Mouse (Mus musculus): Measurements from ENCODE around the gene Krt6b. TPM values are rescaled to one million over a fixed set of nuclear protein-coding genes. Genes with fewer than 3 reads are reported as not detected.
"Not testable (repeated sequence)": the region's sequence is repeated elsewhere in the genome, so short reads cannot be mapped to it uniquely, and the experiment has no call there.

Krt6b gene
- polyA plus RNA-seq, 1 experiment from 2014 or later = not detected

GRCm38 (mm10) chr15:101697326-101698188, 17.5 kb upstream of the Krt6b start:
- 74% methylated on average over 8 of the region's 8 CpGs for WGBS
- Histone ChIP-seq H3K4me3 (replicated peaks) (no peak overlapping the region), H3K9me3 (replicated peaks) (no peaks in the 10 kb centered on the region), H3K4me2 (no peak overlapping the region), H3K27me3 (no peaks in the 10 kb centered on the region), H3K36me3 (no peaks in the 10 kb centered on the region), H3K27ac (no peak overlapping the region), H3K9ac (no peak overlapping the region), H3K4me1 (no peaks in the 10 kb centered on the region)
- no peak for ATAC-seq (replicated peaks; ENCODE audit: low FRiP score)

GRCm38 (mm10) chr15:101694207-101694606, 14.1 kb upstream of the Krt6b start, which contains the start of gene Krt6a:
Gene Krt6a, minus strand, starts transcription at chr15:101694307.
- Histone ChIP-seq H3K36me3 (no peaks in the 10 kb centered on the region), H3K27ac (no peak within 1 kb of the TSS), H3K4me2 (no peak within 1 kb of the TSS), H3K4me1 (no peaks in the 10 kb centered on the region), H3K9me3 (replicated peaks) (no peaks in the 10 kb centered on the region), H3K9ac (no peak within 1 kb of the TSS), H3K27me3 (no peaks in the 10 kb centered on the region), H3K4me3 (replicated peaks) (no peak within 1 kb of the TSS)
- no peak for ATAC-seq (replicated peaks; ENCODE audit: low FRiP score)
- 80% methylated on average over 5 of the region's 5 CpGs for WGBS

GRCm38 (mm10) chr15:101690460-101690859, 10.4 kb upstream of the Krt6b start:
- H3K4me2 ChIP-seq; H3K27ac ChIP-seq; H3K4me3 ChIP-seq (replicated peaks); H3K27me3 ChIP-seq; H3K9ac ChIP-seq; H3K9me3 ChIP-seq (replicated peaks); H3K4me1 ChIP-seq; H3K36me3 ChIP-seq: not testable (repeated sequence)
- peak; percentile 18; the same call in 1 of the 2 replicates for ATAC-seq (replicated peaks; ENCODE audit: low FRiP score)
- 66% methylated on average over 5 of the region's 5 CpGs for WGBS

- H3K9me3 ChIP-seq (replicated peaks) = no peaks in the 10 kb centered on the region
- no peak for ATAC-seq (replicated peaks; ENCODE audit: low FRiP score)
- H3K4me3 ChIP-seq (replicated peaks) = no peak overlapping the region
- H3K36me3 ChIP-seq = no peaks in the 10 kb centered on the region
- H3K4me2 ChIP-seq = no peak overlapping the region
- no peaks in the 10 kb centered on the region for H3K27me3 ChIP-seq
- H3K9ac ChIP-seq = no peak overlapping the region
- no peak overlapping the region for H3K27ac ChIP-seq
- WGBS = 71% methylated on average over 2 of the region's 2 CpGs
- H3K4me1 ChIP-seq = no peaks in the 10 kb centered on the region
Observed at GRCm38 (mm10) chr15:101688161-101688560, 8.1 kb upstream of the Krt6b start.

GRCm38 (mm10) chr15:101675978-101676377, 4.1 kb downstream of the Krt6b start:
- Histone ChIP-seq H3K27ac (no peak overlapping the region), H3K9ac (no peak overlapping the region), H3K4me3 (replicated peaks) (no peak overlapping the region), H3K4me1 (no peaks in the 10 kb centered on the region), H3K4me2 (no peak overlapping the region), H3K9me3 (replicated peaks) (no peaks in the 10 kb centered on the region), H3K36me3 (no peaks in the 10 kb centered on the region), H3K27me3 (no peaks in the 10 kb centered on the region)
- 76% methylated on average over 1 of the region's 1 CpGs for WGBS
- ATAC-seq (replicated peaks; ENCODE audit: low FRiP score) = no peak

GRCm38 (mm10) chr15:101652736-101653265, 27.3 kb downstream of the Krt6b start:
- no peaks in the 10 kb centered on the region for H3K36me3 ChIP-seq
- 83% methylated on average over 5 of the region's 5 CpGs for WGBS
- no peaks in the 10 kb centered on the region for H3K4me1 ChIP-seq
- no peaks in the 10 kb centered on the region for H3K27me3 ChIP-seq
- no peak overlapping the region for H3K4me3 ChIP-seq (replicated peaks)
- H3K27ac ChIP-seq = no peak overlapping the region
- no peak overlapping the region for H3K9ac ChIP-seq
- H3K4me2 ChIP-seq = no peak overlapping the region
- no peaks in the 10 kb centered on the region for H3K9me3 ChIP-seq (replicated peaks)
- no peak for ATAC-seq (replicated peaks; ENCODE audit: low FRiP score)

GRCm38 (mm10) chr15:101647280-101647679, 32.8 kb downstream of the Krt6b start, which contains the start of gene Gm5478:
Gene Gm5478, minus strand, starts transcription at chr15:101647380.
- ATAC-seq (replicated peaks; ENCODE audit: low FRiP score) = no peak
- Histone ChIP-seq H3K9me3 (replicated peaks) (no peaks in the 10 kb centered on the region), H3K9ac (no peak within 1 kb of the TSS), H3K36me3 (no peaks in the 10 kb centered on the region), H3K4me3 (replicated peaks) (no peak within 1 kb of the TSS), H3K4me2 (no peak within 1 kb of the TSS), H3K27me3 (no peaks in the 10 kb centered on the region), H3K27ac (no peak within 1 kb of the TSS), H3K4me1 (no peaks in the 10 kb centered on the region)
- WGBS = 81% methylated on average over 3 of the region's 3 CpGs

- no peak within 1 kb of the TSS for H3K4me2 ChIP-seq
- no peaks in the 10 kb centered on the region for H3K36me3 ChIP-seq
- H3K27me3 ChIP-seq = no peaks in the 10 kb centered on the region
- 76% methylated on average over 2 of the region's 2 CpGs for WGBS
- no peak within 1 kb of the TSS for H3K27ac ChIP-seq
- no peaks in the 10 kb centered on the region for H3K9me3 ChIP-seq (replicated peaks)
- H3K9ac ChIP-seq = no peak within 1 kb of the TSS
- H3K4me1 ChIP-seq = no peaks in the 10 kb centered on the region
- no peak for ATAC-seq (replicated peaks; ENCODE audit: low FRiP score)
- H3K4me3 ChIP-seq (replicated peaks) = no peak within 1 kb of the TSS
Observed at GRCm38 (mm10) chr15:101627884-101628283, 52.2 kb downstream of the Krt6b start, which contains the start of gene Gm5414. Gene Gm5414, minus strand, starts transcription at chr15:101628188.

Small RNA genes within 50 kb of the gene (microRNA-seq; reads per million reads assigned to microRNA genes)
- not detected for gene Gm44323
- gene Gm44342 = not detected
- gene Gm44383 = not detected
- not detected for gene Gm44479

Other genes with a start within 250 kb of the Krt6b start
- gene Krt87, start 241.5 kb downstream of the Krt6b start, polyA plus RNA-seq (2015; fragmentation: Nextera tagmentation; extraction: Ambion mirVana) = not detected in 2 replicates
- 0.17 and 0.18 TPM in 2 replicates for gene Krt88, start 232.5 kb downstream of the Krt6b start, polyA plus RNA-seq (2015; fragmentation: Nextera tagmentation; extraction: Ambion mirVana)
- not detected in 2 replicates for gene Krt81, start 216.5 kb downstream of the Krt6b start, polyA plus RNA-seq (2015; fragmentation: Nextera tagmentation; extraction: Ambion mirVana)
- not detected in 2 replicates for gene Krt86, start 206.8 kb downstream of the Krt6b start, polyA plus RNA-seq (2015; fragmentation: Nextera tagmentation; extraction: Ambion mirVana)
- gene Krt83, start 188.8 kb downstream of the Krt6b start, polyA plus RNA-seq (2015; fragmentation: Nextera tagmentation; extraction: Ambion mirVana) = not detected in 2 replicates
- gene Gm49425, start 163.0 kb downstream of the Krt6b start, polyA plus RNA-seq (2015; fragmentation: Nextera tagmentation; extraction: Ambion mirVana) = not detected in 2 replicates
- gene Krt84, start 147.5 kb downstream of the Krt6b start, polyA plus RNA-seq (2015; fragmentation: Nextera tagmentation; extraction: Ambion mirVana) = 0.31 TPM in 1 of 2 replicates, not detected in the other
- not detected in 2 replicates for gene Krt82, start 129.6 kb downstream of the Krt6b start, polyA plus RNA-seq (2015; fragmentation: Nextera tagmentation; extraction: Ambion mirVana)
- gene Krt90, start 117.3 kb downstream of the Krt6b start, polyA plus RNA-seq (2015; fragmentation: Nextera tagmentation; extraction: Ambion mirVana) = 0.08 and 0.32 TPM in 2 replicates
- gene Krt75, start 106.4 kb downstream of the Krt6b start, polyA plus RNA-seq (2015; fragmentation: Nextera tagmentation; extraction: Ambion mirVana) = 0.21 and 0.27 TPM in 2 replicates
- gene Gm5414, start 52.1 kb downstream of the Krt6b start, polyA plus RNA-seq (2015; fragmentation: Nextera tagmentation; extraction: Ambion mirVana) = not detected in 2 replicates
- not detected in 2 replicates for gene Gm5478, start 32.9 kb downstream of the Krt6b start, polyA plus RNA-seq (2015; fragmentation: Nextera tagmentation; extraction: Ambion mirVana)
- 0.62 and 3.8 TPM in 2 replicates for gene Krt6a, start 14.0 kb upstream of the Krt6b start, polyA plus RNA-seq (2015; fragmentation: Nextera tagmentation; extraction: Ambion mirVana)
- 3.2 and 5.1 TPM in 2 replicates for gene Krt5, start 32.6 kb upstream of the Krt6b start, polyA plus RNA-seq (2015; fragmentation: Nextera tagmentation; extraction: Ambion mirVana)
- gene Krt71, start 62.8 kb upstream of the Krt6b start, polyA plus RNA-seq (2015; fragmentation: Nextera tagmentation; extraction: Ambion mirVana) = not detected in 2 replicates
- not detected in 2 replicates for gene Krt72, start 106.2 kb upstream of the Krt6b start, polyA plus RNA-seq (2015; fragmentation: Nextera tagmentation; extraction: Ambion mirVana)
- not detected in 2 replicates for gene Krt73, start 122.1 kb upstream of the Krt6b start, polyA plus RNA-seq (2015; fragmentation: Nextera tagmentation; extraction: Ambion mirVana)
- not detected in 2 replicates for gene Krt2, start 137.9 kb upstream of the Krt6b start, polyA plus RNA-seq (2015; fragmentation: Nextera tagmentation; extraction: Ambion mirVana)
- gene Krt1, start 170.5 kb upstream of the Krt6b start, polyA plus RNA-seq (2015; fragmentation: Nextera tagmentation; extraction: Ambion mirVana) = 1.4 and 6.7 TPM in 2 replicates
- 0.05 and 0.72 TPM in 2 replicates for gene Krt77, start 189.4 kb upstream of the Krt6b start, polyA plus RNA-seq (2015; fragmentation: Nextera tagmentation; extraction: Ambion mirVana)
- gene Krt76, start 212.6 kb upstream of the Krt6b start, polyA plus RNA-seq (2015; fragmentation: Nextera tagmentation; extraction: Ambion mirVana) = not detected in 2 replicates
- 2.4 and 7.5 TPM in 2 replicates for gene Krt4, start 244.4 kb upstream of the Krt6b start, polyA plus RNA-seq (2015; fragmentation: Nextera tagmentation; extraction: Ambion mirVana)

Data from kidney, embryonic 15.5 days (tissue).